Mouse (Mus musculus) midbrain, embryonic 15.5 days (tissue): Measurements from ENCODE around the gene Ak4. TPM values are rescaled to one million over a fixed set of nuclear protein-coding genes. Genes with fewer than 3 reads are reported as not detected.
"Not testable (repeated sequence)": the region's sequence is repeated elsewhere in the genome, so short reads cannot be mapped to it uniquely, and the experiment has no call there.

ENCODE experiments used
- ATAC-seq: fragments of 200-750 bp; cut with Nextera tagmentation; replicated peaks from 2 replicates; pipeline ENCODE4 v1.8.0; 2017; ENCODE audit warnings: moderate TSS enrichment
- H3K27ac ChIP-seq: fragments of 300-500 bp; sonication (generic); 2 replicates; pipeline ENCODE4 v1.5.1; 2015; ENCODE audit warnings: mild to moderate bottlenecking, inconsistent platforms
- H3K27me3 ChIP-seq: fragments of 300-500 bp; sonication (generic); replicated peaks from 2 replicates; pipeline ENCODE4 v1.6.1; 2015; ENCODE audit warnings: inconsistent platforms
- H3K36me3 ChIP-seq: fragments of 300-500 bp; sonication (generic); replicated peaks from 2 replicates; pipeline ENCODE4 v1.6.1; 2015; ENCODE audit warnings: inconsistent platforms
- H3K4me1 ChIP-seq: fragments of 300-500 bp; sonication (generic); 2 replicates; pipeline ENCODE4 v1.6.1; 2015; ENCODE audit warnings: inconsistent platforms
- H3K4me2 ChIP-seq: fragments of 300-500 bp; sonication (generic); 2 replicates; pipeline ENCODE4 v1.6.1; 2015; ENCODE audit warnings: inconsistent platforms, mild to moderate bottlenecking, moderate library complexity
- H3K4me3 ChIP-seq: fragments of 300-500 bp; sonication (generic); 2 replicates; pipeline ENCODE4 v1.5.1; 2015; ENCODE audit warnings: mild to moderate bottlenecking, inconsistent platforms
- H3K9ac ChIP-seq: fragments of 300-500 bp; sonication (generic); 2 replicates; pipeline ENCODE4 v1.6.1; 2015; ENCODE audit warnings: mild to moderate bottlenecking, inconsistent platforms
- H3K9me3 ChIP-seq: fragments of 300-500 bp; sonication (generic); 2 replicates; pipeline ENCODE4 v1.6.1; 2016; ENCODE audit warnings: inconsistent platforms
- WGBS: fragments of 180-500 bp; shearing (Covaris S2); methylation state at CpG from one replicate; pipeline ENCODE4 v1.1.7; 2015; ENCODE audit warnings: mixed read lengths; 5-methylcytosine and 5-hydroxymethylcytosine counted together
- polyA plus RNA-seq: library from polyadenylated mRNA; unstranded; fragments of >200 nt; fragmentation: Nextera tagmentation; extraction: Ambion mirVana; gene quantifications from 2 replicates; pipeline ENCODE4 v1.2.1, GENCODE M21; 2015

Gene Ak4
- polyA plus RNA-seq = 8.1 and 9.0 TPM in 2 replicates

DNA sequence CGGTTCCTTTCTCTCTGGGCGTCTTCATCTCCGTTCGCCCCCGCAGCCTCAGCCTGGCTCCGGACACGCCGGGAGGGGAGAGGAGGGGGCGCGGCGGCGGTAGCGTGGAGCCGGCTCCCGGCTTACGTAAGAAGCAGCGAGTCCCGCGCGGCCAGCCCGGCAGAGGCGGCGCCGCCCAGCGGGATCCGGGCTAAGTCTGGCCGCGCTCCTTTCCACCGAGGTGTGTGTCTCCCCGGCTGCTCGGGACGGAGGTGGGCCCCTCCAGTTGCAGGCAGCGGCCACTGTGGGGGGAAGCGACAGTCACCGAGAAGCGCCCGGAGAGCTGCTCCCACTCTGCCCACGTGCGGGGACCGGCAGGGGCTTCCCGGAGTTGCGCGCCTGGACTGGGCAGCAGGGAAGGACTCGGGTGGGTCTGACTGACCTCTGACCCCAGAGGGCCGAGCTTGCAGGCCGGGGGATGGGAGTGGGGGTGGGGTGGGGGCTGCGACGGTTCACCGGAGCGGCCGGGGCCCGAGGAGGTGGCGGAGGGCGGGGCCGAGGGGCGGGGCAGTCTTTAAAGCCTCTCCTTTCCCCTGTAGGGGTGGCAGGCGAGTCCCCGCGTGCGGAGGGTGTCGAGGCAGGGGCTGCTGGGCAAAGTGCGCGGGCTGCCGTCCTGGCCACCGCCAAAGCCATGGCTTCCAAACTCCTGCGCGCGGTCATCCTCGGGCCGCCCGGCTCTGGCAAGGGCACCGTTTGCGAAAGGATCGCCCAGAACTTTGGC, at the start of gene Ak4:
Ak4 (plus strand) TSS at position 127 of the 760 bp plus-strand sequence.
- Histone ChIP-seq H3K27ac (peak within 1 kb of the TSS; percentile 48; the same call in 1 of the 2 replicates), H3K27me3 (peaks cover 9% of the 10 kb centered on the region), H3K9ac (peak within 1 kb of the TSS; percentile 64), H3K9me3 (no peaks in the 10 kb centered on the region), H3K4me1 (peaks cover 7% of the 10 kb centered on the region; the same call in 1 of the 2 replicates), H3K4me2 (peak within 1 kb of the TSS; percentile 100), H3K4me3 (peak within 1 kb of the TSS; percentile 59), H3K36me3 (no peaks in the 10 kb centered on the region)
- under 1% methylated on average over 69 of the region's 74 CpGs for WGBS
- peak; percentile 83 for ATAC-seq

DNA sequence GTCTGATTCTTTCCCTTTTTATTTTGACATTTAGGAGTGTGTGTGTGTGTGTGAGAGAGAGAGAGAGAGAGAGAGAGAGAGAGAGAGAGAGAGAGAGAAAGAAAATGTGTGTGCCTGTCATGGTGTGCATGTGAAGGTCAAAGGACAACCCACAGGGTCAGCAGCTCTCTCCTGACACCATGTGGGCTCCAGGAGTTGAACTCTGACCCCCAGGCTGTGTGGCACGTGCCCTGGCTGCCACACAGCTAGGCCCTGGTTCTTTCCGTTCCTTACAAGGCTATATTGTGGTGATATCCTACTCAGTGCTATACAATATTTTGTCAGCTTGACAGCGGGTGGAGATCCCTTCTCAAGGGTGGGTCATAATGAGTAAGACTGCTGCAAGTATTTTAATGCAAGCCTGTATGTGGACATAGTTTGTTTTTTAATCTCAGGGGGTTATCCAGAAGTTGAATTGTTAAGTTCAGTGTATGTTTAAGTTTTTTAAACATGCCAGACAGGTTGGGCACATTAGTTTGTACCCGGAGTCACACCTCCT, 49.3 kb upstream of the Ak4 start:
- Histone ChIP-seq H3K36me3 (no peaks in the 10 kb centered on the region), H3K27ac (no peak overlapping the region), H3K27me3 (no peaks in the 10 kb centered on the region), H3K4me1 (no peaks in the 10 kb centered on the region), H3K4me2 (no peak overlapping the region), H3K9me3 (no peaks in the 10 kb centered on the region), H3K4me3 (no peak overlapping the region), H3K9ac (no peak overlapping the region)
- WGBS = 68% methylated on average over 4 of the region's 4 CpGs
- no peak for ATAC-seq

DNA sequence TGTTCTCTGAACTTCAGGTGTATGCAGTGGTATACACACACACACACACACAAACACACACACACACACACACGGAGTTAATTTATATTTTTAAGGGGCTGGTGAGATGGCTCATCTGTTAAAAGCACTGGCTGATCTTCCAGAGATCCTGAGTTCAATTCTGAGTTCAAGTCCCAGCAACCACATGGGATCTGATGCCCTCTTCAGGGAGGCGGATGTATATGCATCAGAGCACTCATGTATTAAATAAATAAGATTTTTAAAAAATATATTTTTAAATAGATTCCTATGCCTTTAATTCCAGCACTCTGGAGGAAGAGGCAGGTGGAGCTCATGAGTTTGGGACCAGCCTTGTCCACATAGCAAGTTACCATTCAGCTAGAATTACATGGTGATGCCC, 46.8 kb upstream of the Ak4 start:
- Histone ChIP-seq H3K36me3 (no peaks in the 10 kb centered on the region), H3K27me3 (no peaks in the 10 kb centered on the region), H3K9ac (no peak overlapping the region), H3K4me1 (no peaks in the 10 kb centered on the region), H3K9me3 (no peaks in the 10 kb centered on the region), H3K27ac (no peak overlapping the region), H3K4me2 (no peak overlapping the region), H3K4me3 (no peak overlapping the region)
- WGBS = 80% methylated on average over 2 of the region's 2 CpGs
- no peak for ATAC-seq

DNA sequence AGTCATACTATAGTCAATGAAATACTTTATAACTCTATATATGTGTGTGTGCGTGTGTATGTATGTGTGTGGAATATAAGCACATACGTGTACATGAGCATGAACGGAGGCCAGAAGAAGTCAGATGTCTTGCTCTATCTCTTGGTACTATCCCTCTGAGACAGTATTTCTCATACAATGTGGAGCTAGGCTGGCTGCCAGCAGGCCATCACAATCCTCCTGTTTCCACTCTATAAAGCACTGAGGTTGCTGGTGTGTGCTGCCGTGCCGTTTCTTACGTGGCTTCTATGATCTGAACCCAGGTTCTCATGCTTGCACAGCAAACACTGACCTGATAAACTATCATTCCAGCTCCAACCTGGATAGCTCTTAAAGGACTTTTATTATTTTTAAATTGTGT, 46.3 kb upstream of the Ak4 start:
- Histone ChIP-seq H3K36me3 (no peaks in the 10 kb centered on the region), H3K9ac (no peak overlapping the region), H3K4me1 (no peaks in the 10 kb centered on the region), H3K27me3 (no peaks in the 10 kb centered on the region), H3K27ac (no peak overlapping the region), H3K4me2 (no peak overlapping the region), H3K4me3 (no peak overlapping the region), H3K9me3 (no peaks in the 10 kb centered on the region)
- ATAC-seq = no peak
- WGBS = 94% methylated on average over 6 of the region's 6 CpGs

DNA sequence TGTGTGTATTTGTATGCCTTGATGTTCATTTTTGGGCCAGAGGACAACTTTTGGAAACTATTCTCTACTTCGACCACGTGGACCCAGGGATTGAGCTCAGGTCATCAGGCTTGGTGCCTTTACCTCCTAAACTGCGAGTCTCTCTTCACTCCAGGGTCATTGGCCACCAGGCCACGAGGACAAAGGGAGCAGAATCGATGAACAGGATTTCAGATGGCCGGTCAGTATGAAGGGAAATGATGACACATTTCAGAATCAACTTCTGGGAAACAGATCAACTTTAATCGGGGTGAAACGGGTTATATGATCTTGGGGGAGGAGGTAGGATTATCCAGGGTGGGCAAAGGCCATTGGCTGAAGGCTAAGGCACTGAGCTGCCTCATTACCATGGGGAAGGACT, 45.0 kb upstream of the Ak4 start:
- Histone ChIP-seq H3K4me1 (peaks cover 7% of the 10 kb centered on the region), H3K27ac (no peak overlapping the region), H3K9me3 (no peaks in the 10 kb centered on the region), H3K4me3 (no peak overlapping the region), H3K4me2 (no peak overlapping the region), H3K27me3 (no peaks in the 10 kb centered on the region), H3K36me3 (no peaks in the 10 kb centered on the region), H3K9ac (no peak overlapping the region)
- WGBS = 79% methylated on average over 8 of the region's 8 CpGs
- ATAC-seq = no peak

DNA sequence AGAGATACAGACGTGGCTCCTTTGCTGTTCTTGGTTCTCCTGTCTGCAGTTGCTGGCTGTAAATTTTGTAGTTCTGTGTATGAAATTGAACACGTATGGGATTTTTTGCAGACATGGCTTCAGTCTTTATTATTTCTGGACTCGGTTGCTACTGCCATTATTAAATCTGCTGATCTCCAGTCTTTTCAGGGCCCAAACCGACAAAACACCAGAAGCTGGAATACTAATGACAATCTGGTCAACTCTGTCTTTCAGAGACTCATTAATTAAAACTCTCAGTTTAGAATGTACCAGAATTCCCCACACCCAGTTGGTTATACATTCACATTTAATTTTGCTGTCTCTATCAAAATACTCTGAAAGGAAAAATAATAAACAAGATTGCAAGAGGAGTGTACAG, 42.2 kb upstream of the Ak4 start:
- no peaks in the 10 kb centered on the region for H3K27me3 ChIP-seq
- no peak overlapping the region for H3K9ac ChIP-seq
- H3K27ac ChIP-seq = no peak overlapping the region
- H3K4me1 ChIP-seq = peaks cover 7% of the 10 kb centered on the region
- no peaks in the 10 kb centered on the region for H3K9me3 ChIP-seq
- 75% methylated on average over 4 of the region's 4 CpGs for WGBS
- H3K4me3 ChIP-seq = no peak overlapping the region
- no peaks in the 10 kb centered on the region for H3K36me3 ChIP-seq
- ATAC-seq = no peak
- H3K4me2 ChIP-seq = no peak overlapping the region

DNA sequence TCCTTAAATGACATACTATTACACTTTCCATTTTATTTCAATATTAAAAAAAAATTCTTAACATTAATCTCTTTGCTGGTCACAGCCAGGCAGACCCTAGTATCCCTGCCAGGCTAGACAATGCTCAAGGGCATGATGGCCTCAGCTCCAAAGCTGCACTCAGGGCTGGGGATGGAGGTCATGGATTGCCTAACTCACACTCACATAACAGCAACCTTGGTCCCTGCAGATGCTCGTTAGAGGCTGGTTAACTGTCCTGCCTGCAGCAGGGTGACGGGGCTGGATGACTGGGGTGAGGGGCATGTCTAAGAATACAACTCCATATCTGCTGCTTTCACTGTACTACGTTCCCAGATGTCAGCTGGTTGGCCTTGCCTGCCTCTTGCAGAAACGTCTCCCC, 40.8 kb upstream of the Ak4 start:
- peaks cover 7% of the 10 kb centered on the region for H3K4me1 ChIP-seq
- no peak for ATAC-seq
- no peak overlapping the region for H3K4me2 ChIP-seq
- 52% methylated on average over 4 of the region's 4 CpGs for WGBS
- no peaks in the 10 kb centered on the region for H3K9me3 ChIP-seq
- no peak overlapping the region for H3K9ac ChIP-seq
- no peaks in the 10 kb centered on the region for H3K27me3 ChIP-seq
- no peak overlapping the region for H3K4me3 ChIP-seq
- H3K27ac ChIP-seq = no peak overlapping the region
- no peaks in the 10 kb centered on the region for H3K36me3 ChIP-seq

DNA sequence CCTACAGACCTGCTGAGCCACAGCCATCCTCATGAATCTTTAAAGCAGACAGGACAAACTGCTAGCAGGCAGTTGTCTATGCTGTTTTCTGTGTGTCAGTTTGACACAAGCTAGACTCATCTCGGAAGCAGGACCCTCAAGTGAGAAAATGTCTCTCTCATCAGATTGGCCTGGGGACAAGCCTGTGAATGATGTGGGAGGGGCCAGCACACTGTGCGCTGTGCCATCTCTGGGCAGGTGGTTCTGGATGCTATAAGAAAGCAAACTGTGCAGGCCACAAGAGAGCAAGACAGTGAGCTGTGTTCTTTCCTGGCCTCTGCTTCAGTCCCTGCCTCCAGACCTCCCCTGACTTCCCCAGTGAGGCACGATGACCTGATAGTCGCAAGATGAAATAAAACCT, 40.3 kb upstream of the Ak4 start:
- no peaks in the 10 kb centered on the region for H3K36me3 ChIP-seq
- H3K9me3 ChIP-seq = no peaks in the 10 kb centered on the region
- peaks cover 7% of the 10 kb centered on the region for H3K4me1 ChIP-seq
- H3K4me2 ChIP-seq = no peak overlapping the region
- 0 out of 2 replicates have a peak overlapping the region, but pooled peaks have one; percentile 7 for H3K27ac ChIP-seq
- no peak overlapping the region for H3K9ac ChIP-seq
- H3K4me3 ChIP-seq = no peak overlapping the region
- ATAC-seq = no peak
- H3K27me3 ChIP-seq = no peaks in the 10 kb centered on the region
- 67% methylated on average over 4 of the region's 4 CpGs for WGBS

DNA sequence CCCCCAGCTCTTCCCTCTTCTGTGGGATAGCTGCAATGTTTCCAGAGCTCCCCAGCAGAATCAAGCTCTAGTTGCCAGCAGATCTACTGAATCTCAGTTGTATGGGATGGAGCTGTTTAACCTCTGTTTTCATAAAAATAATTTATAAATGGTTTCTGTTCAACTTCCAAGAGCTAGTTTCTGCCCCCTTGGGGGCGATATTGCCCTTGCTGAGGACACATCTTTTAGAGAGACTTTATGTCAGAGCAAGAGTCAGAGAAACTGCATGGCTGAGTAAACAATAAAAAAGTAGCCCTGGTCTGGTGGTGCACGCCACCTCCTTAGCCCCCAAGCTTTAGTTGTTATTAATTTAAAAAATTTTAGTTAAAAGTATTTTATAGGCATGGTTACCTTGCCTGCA, 34.1 kb upstream of the Ak4 start:
- WGBS = 57% methylated on average over 2 of the region's 2 CpGs
- ATAC-seq = no peak
- Histone ChIP-seq H3K27ac (no peak overlapping the region), H3K27me3 (no peaks in the 10 kb centered on the region), H3K4me1 (no peaks in the 10 kb centered on the region), H3K9me3 (no peaks in the 10 kb centered on the region), H3K36me3 (no peaks in the 10 kb centered on the region), H3K4me2 (no peak overlapping the region), H3K4me3 (no peak overlapping the region), H3K9ac (no peak overlapping the region)

DNA sequence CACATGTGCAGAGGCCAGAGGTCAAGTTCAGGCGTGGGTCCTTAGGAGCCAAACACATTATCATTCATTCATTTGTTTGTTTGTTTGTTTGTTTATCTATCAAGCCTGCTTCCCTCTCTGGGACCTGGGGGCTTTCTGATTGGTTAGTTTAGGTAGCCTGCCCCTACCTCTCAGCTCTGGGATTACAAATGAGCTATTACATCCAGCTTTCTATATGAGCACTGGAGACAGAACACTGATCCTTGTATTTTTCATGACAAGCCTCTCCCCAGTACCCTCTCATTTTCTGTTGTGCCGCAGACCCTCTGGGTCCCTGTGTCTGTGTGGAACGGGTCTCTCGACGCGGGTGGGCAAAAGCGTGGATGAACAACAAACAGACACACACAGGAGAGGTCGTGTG, 30.8 kb upstream of the Ak4 start:
- Histone ChIP-seq H3K4me3 (no peak overlapping the region), H3K27ac (no peak overlapping the region), H3K9ac (no peak overlapping the region), H3K4me1 (no peaks in the 10 kb centered on the region), H3K9me3 (no peaks in the 10 kb centered on the region), H3K36me3 (no peaks in the 10 kb centered on the region), H3K4me2 (no peak overlapping the region), H3K27me3 (no peaks in the 10 kb centered on the region)
- no peak for ATAC-seq
- WGBS = 92% methylated on average over 8 of the region's 8 CpGs

DNA sequence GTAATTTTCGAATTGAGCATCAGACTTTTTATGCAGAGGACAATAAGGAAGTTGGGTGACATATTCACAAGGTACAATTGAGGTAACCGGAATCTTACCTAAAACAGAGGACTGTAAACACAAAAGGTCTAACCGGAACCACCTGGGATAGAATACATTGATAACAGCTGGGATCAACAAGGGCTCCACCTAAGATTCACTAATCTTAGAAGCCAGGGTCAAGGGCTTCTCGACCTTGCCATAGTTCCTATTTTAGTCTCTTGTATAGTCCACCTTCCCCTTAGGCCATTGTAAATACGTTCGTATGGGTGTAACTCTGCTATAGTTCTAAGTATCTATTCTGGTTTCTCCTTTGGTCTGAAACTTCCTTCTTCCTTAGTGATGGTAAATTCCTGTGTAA, 30.4 kb upstream of the Ak4 start:
- 88% methylated on average over 6 of the region's 6 CpGs for WGBS
- H3K9me3 ChIP-seq, H3K4me2 ChIP-seq, ATAC-seq, H3K27ac ChIP-seq, H3K4me1 ChIP-seq, H3K36me3 ChIP-seq, H3K9ac ChIP-seq, H3K27me3 ChIP-seq, H3K4me3 ChIP-seq: not testable (repeated sequence)

DNA sequence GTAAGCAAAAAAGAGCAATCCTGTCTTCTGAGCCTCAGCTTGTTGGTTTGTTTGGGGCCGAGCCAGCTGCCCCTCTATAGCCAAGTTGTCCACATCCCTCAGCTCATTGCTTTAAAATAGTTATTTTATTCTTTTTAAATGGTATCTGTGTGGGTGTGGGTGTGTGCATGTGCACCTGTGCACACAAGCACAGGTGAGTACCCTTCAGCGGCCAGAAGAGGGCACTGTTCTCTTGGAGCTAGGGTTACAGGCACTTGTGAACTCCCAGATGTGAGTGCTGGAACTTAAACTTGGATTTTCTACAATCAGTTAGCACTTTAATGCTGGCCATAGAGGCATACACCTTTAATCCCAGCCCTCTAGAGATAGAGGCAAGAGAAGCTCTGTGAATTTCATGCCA, 26.8 kb upstream of the Ak4 start:
- no peak overlapping the region for H3K27ac ChIP-seq
- no peak overlapping the region for H3K9ac ChIP-seq
- no peak overlapping the region for H3K4me3 ChIP-seq
- no peak for ATAC-seq
- H3K36me3 ChIP-seq = no peaks in the 10 kb centered on the region
- H3K9me3 ChIP-seq = no peaks in the 10 kb centered on the region
- no peaks in the 10 kb centered on the region for H3K4me1 ChIP-seq
- WGBS = 44% methylated on average over 2 of the region's 2 CpGs
- no peaks in the 10 kb centered on the region for H3K27me3 ChIP-seq
- H3K4me2 ChIP-seq = no peak overlapping the region

DNA sequence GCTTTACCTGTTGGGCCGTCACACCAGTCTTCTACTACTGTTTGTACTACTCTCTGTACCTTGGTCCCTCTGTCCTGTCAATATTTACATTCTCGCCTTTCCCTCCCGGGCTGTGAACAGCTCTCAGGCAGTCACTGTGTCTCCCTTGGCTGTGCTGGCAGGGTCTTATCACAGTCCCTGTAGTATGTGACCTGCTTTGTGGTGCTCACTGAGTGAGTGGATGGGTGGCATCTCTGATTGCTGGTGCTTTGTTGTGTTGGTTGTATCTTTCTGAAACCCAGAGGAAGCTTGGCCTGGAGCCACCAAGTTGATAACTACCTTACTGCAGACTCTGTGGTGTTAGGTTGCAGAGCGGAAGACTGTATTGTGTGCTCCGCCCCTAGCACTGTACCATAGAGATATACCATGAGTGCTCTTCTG, 25.8 kb upstream of the Ak4 start:
- no peaks in the 10 kb centered on the region for H3K4me1 ChIP-seq
- H3K27me3 ChIP-seq = no peaks in the 10 kb centered on the region
- no peak overlapping the region for H3K4me2 ChIP-seq
- H3K36me3 ChIP-seq = no peaks in the 10 kb centered on the region
- WGBS = 82% methylated on average over 5 of the region's 5 CpGs
- no peaks in the 10 kb centered on the region for H3K9me3 ChIP-seq
- no peak overlapping the region for H3K27ac ChIP-seq
- no peak for ATAC-seq
- no peak overlapping the region for H3K9ac ChIP-seq
- H3K4me3 ChIP-seq = no peak overlapping the region
